Mouse (Mus musculus) frontal cortex, postnatal 14 days (tissue): ENCODE data around the gene Uncx.

Experiments used
- DNase-seq, 2 experiments: peaks; one replicate each; pipeline ENCODE4 v3.0.0; 2022; ENCODE audit warnings: low spot score in 2 of 2

The Uncx gene

DNA sequence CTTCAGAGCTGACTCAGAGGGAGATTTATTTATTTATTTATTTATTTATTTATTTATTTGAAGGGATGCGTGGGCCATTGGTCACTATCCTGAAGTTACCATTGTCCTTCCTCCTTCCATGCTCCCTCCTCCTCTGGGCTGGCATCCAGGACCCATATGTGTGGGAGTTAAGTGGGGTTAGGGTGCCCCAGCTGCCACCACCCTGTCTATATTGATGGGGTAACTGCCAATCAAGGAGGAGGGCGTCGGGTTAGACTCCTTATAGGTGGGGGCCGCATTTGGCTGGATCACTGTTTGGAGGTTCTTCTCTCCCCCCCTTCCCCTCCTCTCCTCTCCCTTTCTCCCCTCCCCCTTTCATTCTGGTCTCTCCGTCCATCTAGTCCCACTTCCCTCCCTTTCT is 738 bp upstream of the Uncx start:
- DNase-seq, result no peak

- DNase-seq, result no peak
Measured at GRCm38 (mm10) chr5:139543650-139544270, 466 bp downstream of the Uncx start.

DNA sequence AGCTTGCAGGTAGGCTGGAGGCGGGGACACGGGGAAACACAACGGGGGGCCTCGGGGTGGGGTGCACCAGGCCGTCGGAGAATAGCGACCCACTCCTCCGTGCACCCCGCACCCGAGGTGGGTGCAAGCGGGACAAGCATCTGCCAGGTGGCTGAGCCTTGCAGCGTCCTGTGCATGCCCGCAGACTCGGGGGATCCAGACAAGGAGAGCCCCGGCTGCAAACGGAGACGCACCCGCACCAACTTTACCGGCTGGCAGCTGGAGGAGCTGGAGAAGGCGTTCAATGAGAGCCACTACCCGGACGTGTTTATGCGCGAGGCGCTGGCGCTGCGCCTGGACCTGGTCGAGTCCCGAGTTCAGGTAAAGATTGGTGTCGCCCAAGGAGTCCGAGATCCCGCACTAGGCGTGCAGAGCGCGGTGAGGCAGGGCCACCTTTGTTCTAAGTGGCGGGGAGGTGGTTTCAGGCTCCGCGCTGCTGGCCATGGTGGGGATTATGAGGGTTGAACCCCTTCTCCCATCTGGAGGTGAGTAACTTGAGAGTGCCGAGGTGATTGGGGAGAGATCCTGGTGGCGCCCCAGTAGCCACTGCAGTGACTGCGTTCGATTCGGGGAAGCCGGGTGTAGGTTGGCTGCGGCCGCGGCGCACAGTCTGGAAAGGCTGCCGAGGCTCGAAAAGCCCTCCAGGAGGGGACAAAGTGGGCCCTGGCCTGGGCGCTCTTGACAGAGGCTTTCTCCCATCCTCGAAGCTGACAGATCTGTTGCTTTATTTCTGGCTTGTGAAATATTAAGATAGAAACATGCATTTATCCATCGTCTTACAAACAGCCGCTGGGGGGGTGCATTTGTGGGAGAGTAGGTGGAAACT is 1.2 kb downstream of the Uncx start:
- no peak for DNase-seq

GRCm38 (mm10) chr5:139545221-139545620 is 1.9 kb downstream of the Uncx start:
- no peak for DNase-seq

GRCm38 (mm10) chr5:139545673-139546335 is 2.5 kb downstream of the Uncx start:
- DNase-seq, result no peak

DNA sequence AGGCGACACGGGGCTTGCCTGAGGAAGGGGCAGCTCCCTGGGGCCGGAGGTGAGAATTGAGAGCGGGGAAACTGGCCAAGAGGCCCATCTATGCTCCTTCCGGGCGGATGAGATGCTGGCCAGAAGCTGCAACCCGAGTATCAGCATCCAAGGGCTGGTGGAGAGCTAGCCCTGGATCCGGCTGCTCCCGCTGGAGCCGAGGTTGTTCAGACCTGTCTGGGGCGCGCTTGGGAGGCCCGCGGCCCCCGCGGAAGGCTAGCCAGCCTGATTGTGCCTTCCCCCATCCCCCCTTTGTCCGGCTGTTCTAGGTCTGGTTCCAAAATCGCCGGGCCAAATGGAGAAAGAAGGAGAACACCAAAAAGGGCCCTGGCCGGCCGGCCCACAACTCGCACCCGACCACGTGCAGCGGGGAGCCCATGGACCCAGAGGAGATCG is 3.1 kb downstream of the Uncx start:
- no peak for DNase-seq

- no peak for DNase-seq
Measured at GRCm38 (mm10) chr5:139546771-139547420, 3.6 kb downstream of the Uncx start.

- DNase-seq, result no peak
Measured at GRCm38 (mm10) chr5:139547421-139547931, 4.2 kb downstream of the Uncx start.

GRCm38 (mm10) chr5:139553446-139554273 is 10.4 kb downstream of the Uncx start:
- DNase-seq, result no peak

DNA sequence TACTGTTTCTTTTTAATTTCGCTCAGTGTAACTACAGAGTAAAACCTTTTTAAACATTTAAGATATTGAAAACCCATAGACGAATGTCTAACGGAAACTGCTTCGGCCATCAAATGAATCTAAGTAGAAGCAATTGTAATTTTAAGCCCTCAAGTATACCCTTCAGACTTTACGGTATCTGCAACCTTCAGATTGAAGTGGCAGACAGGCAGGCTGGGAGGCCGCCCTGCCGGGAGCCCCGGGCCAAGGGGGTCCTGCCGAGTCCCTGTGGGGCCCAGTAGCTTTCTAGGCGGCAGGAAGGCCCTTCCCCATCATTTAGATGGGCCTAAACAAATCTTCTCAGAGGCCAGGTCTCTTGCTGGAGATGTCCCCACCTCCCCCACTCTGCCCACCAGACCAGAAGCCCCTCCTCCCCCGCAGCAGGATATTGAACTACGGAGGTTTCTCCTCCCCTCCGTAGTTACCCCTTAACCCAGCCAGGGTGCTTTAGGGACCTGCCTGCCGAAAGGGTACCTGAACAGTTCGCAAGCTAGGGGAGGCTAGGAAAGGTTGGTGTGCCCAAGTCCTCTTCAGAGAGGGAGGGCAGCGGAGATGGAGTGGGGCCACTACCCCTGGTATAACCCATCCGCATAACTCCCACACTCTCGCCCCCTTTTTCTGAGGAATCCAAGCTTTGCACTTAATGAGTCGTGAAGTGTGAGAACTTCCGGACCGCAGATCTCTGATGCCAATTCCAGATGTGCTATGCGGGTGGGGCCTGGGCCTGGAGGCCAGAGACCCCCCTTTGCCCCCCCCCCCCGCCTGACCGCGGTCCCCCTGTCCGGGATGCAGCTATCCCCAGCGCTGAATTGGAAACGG is 11.4 kb downstream of the Uncx start:
- DNase-seq, result no peak

DNA sequence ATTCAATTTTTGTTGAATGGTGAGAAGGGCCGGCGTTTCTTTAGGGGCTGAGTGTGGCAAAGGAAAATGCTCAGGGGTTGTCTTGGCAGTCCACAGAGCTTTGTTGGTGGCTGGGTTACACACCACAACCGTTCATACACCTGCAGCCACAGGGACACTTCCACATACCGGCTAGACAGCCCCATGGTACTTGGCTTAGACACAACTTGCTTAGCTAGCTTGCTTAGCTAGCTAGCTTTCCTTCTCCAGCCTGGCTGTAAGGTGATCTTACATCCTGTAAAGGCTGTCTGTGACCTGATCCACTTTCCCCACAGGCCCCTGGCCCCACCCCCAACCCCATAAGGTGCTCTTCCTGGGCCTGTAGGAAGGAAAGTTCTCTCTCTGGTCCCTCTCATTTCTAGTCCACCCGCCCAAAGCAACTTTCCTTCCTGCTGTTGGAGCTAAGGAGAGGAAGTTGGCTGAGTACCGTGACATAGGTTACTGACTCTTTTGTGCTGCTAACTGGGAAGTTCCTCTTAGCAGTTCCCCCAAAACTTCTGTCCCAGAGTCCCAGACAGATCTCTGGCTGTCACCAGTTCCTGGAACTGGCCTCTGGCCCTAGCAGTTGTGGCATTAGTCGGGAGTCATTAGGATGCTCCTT is 12.3 kb downstream of the Uncx start:
- no peak for DNase-seq

DNA sequence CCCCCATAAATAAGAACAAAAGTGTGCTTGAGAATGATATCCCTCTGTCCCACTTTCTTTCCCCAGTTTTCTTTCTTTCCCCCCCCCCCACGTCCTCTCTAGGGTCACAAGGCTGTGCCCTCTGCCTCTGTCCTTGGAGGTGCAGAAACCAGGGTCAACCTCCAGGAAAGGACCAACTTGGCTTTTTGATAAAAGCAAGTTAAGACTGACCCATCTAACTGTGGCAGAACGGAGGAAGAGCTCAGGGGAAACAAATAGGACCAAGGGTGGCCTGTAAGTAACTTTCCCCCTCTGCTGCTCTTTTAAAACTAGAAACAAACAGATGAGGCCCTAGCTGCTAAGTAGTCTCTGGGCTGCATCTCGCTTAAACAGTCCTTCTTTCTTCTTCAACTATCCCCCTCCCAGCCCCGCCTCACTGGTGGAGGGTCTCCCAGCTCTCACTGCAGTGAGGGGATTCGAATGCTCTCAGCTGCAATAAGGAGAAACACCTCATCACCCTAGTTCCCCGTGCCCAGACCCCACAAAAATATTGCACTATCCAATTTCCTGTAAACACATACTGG is 12.9 kb downstream of the Uncx start:
- DNase-seq, result no peak

DNA sequence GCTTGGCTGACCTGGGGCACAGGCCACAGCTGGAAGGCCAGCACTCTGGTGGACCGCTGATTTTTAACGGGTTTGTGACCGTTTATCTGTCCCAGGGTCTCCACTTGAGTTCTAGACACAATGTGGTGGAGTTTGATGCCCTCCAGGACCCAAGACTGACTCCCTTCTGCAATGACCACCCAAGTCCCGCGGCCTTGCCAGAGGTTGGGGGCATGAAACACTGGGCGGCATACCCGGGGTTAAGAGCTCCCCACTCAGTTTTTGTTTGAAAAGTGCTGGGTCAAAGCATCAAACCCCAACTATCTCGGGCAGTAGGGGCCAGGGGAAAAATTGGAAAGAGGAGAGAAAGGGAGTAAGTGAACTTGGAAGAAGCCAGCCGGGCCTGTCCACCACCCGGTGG is 13.8 kb downstream of the Uncx start:
- DNase-seq, result no peak

GRCm38 (mm10) chr5:139557531-139558467 is 14.5 kb downstream of the Uncx start:
- no peak for DNase-seq

DNA sequence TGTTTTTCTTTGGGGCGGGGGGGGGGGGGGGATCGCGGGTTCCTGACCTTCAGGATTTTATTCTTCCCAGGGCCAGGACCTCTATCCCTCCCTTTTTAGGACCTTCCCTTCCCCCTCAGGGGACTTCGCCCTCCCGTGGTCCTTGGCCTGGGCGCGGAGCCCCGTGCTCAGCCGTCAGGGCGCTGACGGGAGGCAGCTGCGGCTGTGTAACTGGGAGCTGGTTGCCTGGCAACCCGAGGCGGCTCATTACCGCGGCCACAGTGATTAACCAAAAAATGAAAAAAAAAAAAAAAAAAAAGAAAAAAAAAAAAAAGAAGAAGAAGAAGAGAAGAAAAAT is 15.1 kb downstream of the Uncx start:
- DNase-seq, result no peak

DNA sequence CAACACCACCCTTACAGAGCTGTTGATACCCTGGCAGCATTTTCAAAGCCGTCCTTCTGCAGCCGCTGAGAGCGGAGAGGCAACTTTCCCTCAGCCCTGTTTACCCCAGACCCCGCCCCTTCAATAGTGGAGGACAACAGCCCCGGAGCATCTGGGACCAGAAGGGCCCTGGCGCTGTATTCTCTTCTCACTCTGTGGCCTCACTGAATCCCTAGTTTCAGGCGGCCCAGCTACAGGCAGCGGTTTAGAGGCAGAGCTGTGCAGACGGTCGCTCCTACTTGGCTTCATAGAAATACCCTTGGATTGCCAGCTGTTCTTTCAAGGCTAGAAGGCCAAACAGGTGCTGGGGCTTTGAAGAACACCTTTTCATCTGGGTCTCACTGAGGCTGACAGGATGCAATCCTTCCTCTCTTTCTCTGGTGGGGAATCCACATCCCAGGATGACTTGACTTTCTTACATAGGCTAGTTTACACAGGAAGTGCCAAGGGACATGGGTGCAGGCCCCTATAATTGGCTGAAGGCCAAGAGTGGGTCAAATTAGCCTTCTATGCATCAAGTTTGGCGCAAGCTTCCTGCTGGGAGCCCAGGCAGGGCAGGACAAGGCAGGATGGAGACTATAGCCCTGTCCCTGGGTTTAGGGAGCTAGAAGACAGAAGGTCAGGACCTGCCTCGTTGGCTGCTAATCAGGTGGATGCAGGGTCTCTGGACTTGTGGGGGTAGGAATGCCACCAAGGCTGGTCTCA is 15.8 kb downstream of the Uncx start:
- DNase-seq, result no peak

GRCm38 (mm10) chr5:139559782-139560181 is 16.5 kb downstream of the Uncx start:
- DNase-seq, result no peak
